Mouse (Mus musculus) limb, embryonic 14.5 days (tissue): ENCODE measurements at regions not wholly inside any gene's neighbourhood (a gene's known extent, or its start where the extent isn't known, plus 50 kb on each side); places are given as distances from the start of the nearest gene placed in this dataset.

Source experiments
- ATAC-seq: fragments of 200-750 bp; cut with Nextera tagmentation; 2 replicates; pipeline ENCODE4 v1.8.0; 2017; ENCODE audit warnings: low read depth, moderate number of reproducible peaks, moderate TSS enrichment; ENCODE audit not compliant: low FRiP score
- DNase-seq: peaks from one replicate; pipeline ENCODE4 v3.0.0-alpha.2; 2015; ENCODE audit warnings: low spot score
- H3K27ac ChIP-seq: fragments of 300-500 bp; sonication (generic); replicated peaks from 2 replicates; pipeline ENCODE4 v1.5.1; 2014; ENCODE audit warnings: low read depth, mild to moderate bottlenecking, low read length, moderate library complexity, mixed read lengths
- H3K27me3 ChIP-seq: fragments of 300-500 bp; sonication (generic); 2 replicates; pipeline ENCODE4 v1.6.1; 2014; ENCODE audit warnings: low read length, mixed read lengths; ENCODE audit not compliant: control insufficient read depth, insufficient read depth
- H3K36me3 ChIP-seq: fragments of 300-500 bp; sonication (generic); 2 replicates; pipeline ENCODE4 v1.6.1; 2014; ENCODE audit warnings: mild to moderate bottlenecking, low read length, moderate library complexity, mixed read lengths; ENCODE audit not compliant: control insufficient read depth, insufficient read depth
- H3K4me1 ChIP-seq: fragments of 300-500 bp; sonication (generic); 2 replicates; pipeline ENCODE4 v1.6.1; 2014; ENCODE audit warnings: antibody characterized with exemption, low read length, mixed read lengths; ENCODE audit not compliant: control insufficient read depth, insufficient read depth
- H3K4me2 ChIP-seq: fragments of 300-500 bp; sonication (generic); replicated peaks from 2 replicates; pipeline ENCODE4 v1.6.1; 2014; ENCODE audit warnings: low read depth, mild to moderate bottlenecking, low read length, moderate library complexity; ENCODE audit not compliant: severe bottlenecking
- H3K4me3 ChIP-seq: fragments of 300-500 bp; sonication (generic); replicated peaks from 2 replicates; pipeline ENCODE4 v1.5.1; 2014; ENCODE audit warnings: low read length
- H3K9ac ChIP-seq: fragments of 300-500 bp; sonication (generic); 2 replicates; pipeline ENCODE4 v1.6.1; 2014; ENCODE audit warnings: mild to moderate bottlenecking, low read depth, low read length, moderate library complexity; ENCODE audit not compliant: severe bottlenecking
- H3K9me3 ChIP-seq: fragments of 300-500 bp; sonication (generic); 2 replicates; pipeline ENCODE4 v1.6.1; 2016; ENCODE audit warnings: low read length; ENCODE audit not compliant: control insufficient read depth
- POLR2A ChIP-seq: fragments of 200-500 bp; IDR thresholded peaks from 2 replicates; pipeline ENCODE4 v1.8.0; 2012; ENCODE audit warnings: inconsistent platforms, mild to moderate bottlenecking, moderate library complexity, borderline replicate concordance; ENCODE audit not compliant: insufficient read depth, insufficient read length; ENCODE audit errors: extremely low read depth
- WGBS: fragments of 180-500 bp; shearing (Covaris S2); extraction: QIAGEN DNeasy Blood & Tissue Kit; methylation state at CpG from one replicate; pipeline ENCODE4 v1.1.7; 2014; 5-methylcytosine and 5-hydroxymethylcytosine counted together

GRCm38 (mm10) chr12:106559566-106559965 is 549.5 kb downstream of the Vrk1 start:
- WGBS, result 78% methylated on average over 9 of the region's 9 CpGs
- ATAC-seq (no peak), DNase-seq (no peak)
- Histone ChIP-seq H3K4me3 (no peak overlapping the region), H3K36me3 (no peaks in the 10 kb centered on the region), H3K9ac (no peak overlapping the region), H3K27ac (no peak overlapping the region), H3K4me1 (no peaks in the 10 kb centered on the region), H3K27me3 (no peaks in the 10 kb centered on the region), H3K9me3 (no peaks in the 10 kb centered on the region), H3K4me2 (no peak overlapping the region)
- no peak for TF ChIP-seq POLR2A

GRCm38 (mm10) chr12:106565263-106565681 is 555.2 kb downstream of the Vrk1 start:
- Histone ChIP-seq H3K9ac (no peak overlapping the region), H3K27ac (no peak overlapping the region), H3K4me2 (no peak overlapping the region), H3K4me1 (no peaks in the 10 kb centered on the region), H3K27me3 (no peaks in the 10 kb centered on the region), H3K4me3 (no peak overlapping the region), H3K9me3 (no peaks in the 10 kb centered on the region), H3K36me3 (no peaks in the 10 kb centered on the region)
- WGBS, result 18% methylated on average over 6 of the region's 6 CpGs
- TF ChIP-seq POLR2A, result no peak
- no peak for ATAC-seq
- DNase-seq, result no peak

- Histone ChIP-seq H3K4me3 (no peak overlapping the region), H3K27me3 (no peaks in the 10 kb centered on the region), H3K4me2 (no peak overlapping the region), H3K4me1 (no peaks in the 10 kb centered on the region), H3K27ac (no peak overlapping the region), H3K36me3 (no peaks in the 10 kb centered on the region), H3K9ac (no peak overlapping the region), H3K9me3 (no peaks in the 10 kb centered on the region)
- no peak for TF ChIP-seq POLR2A
- no peak for ATAC-seq
- WGBS, result 91% methylated on average over 4 of the region's 4 CpGs
- DNase-seq, result no peak
Measured at GRCm38 (mm10) chr12:106566361-106566760, 556.3 kb downstream of the Vrk1 start.

DNA sequence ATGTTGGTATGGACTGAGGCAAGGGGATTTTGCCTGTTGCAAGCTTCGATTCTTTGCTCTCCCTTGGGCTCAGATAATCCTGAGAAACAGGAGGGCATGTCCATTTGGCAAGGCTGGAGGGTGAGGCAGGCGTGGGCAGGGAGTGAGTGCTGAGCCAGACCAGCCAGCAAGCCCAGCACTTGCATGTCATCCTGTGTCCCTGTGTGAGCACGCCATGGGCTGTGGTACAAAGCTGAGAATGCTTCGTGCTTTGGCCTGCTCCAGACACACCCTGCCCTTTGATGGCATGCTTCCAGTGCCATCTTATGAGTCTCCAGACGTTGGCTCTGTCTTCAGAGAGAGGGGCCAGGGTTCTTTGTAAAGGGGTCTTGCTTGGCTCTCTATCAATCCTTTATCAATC is 557.1 kb downstream of the Vrk1 start:
- DNase-seq, result no peak
- H3K9me3 ChIP-seq, result no peaks in the 10 kb centered on the region
- no peak for TF ChIP-seq POLR2A
- ATAC-seq, result no peak
- no peaks in the 10 kb centered on the region for H3K4me1 ChIP-seq
- H3K4me3 ChIP-seq, result no peak overlapping the region
- no peaks in the 10 kb centered on the region for H3K36me3 ChIP-seq
- H3K27me3 ChIP-seq, result no peaks in the 10 kb centered on the region
- 71% methylated on average over 5 of the region's 5 CpGs for WGBS
- H3K9ac ChIP-seq, result no peak overlapping the region
- H3K27ac ChIP-seq, result no peak overlapping the region
- no peak overlapping the region for H3K4me2 ChIP-seq

DNA sequence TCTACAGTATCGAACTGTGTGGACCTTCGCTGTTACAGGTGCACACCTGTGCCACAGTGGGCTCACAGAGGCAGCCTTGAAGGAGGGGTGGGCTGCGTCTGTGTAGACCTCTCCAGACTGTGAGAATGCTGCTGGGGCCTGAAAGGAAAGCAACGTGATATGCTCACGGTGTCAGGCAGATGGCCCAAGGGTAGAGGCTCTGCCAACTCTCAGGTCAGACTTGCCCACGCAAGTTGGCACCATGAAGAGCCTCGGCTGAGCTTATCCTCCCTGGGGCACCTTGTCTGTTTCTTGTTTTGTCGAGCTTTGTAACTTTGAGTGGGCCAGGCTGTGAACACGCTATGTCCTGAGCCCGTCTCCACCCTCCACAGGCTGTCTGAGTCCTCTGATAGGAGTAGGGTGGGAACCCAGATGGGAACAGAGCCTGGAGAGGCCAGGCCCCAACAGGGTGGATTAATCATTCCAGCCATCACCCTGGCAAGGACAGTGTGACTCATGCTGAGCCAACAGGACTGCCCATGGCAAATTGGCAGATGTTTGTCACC is 558.6 kb downstream of the Vrk1 start:
- ATAC-seq, result no peak
- Histone ChIP-seq H3K4me3 (no peak overlapping the region), H3K27me3 (no peaks in the 10 kb centered on the region), H3K4me1 (no peaks in the 10 kb centered on the region), H3K27ac (no peak overlapping the region), H3K9me3 (no peaks in the 10 kb centered on the region), H3K4me2 (no peak overlapping the region), H3K36me3 (no peaks in the 10 kb centered on the region), H3K9ac (no peak overlapping the region)
- no peak for TF ChIP-seq POLR2A
- 85% methylated on average over 10 of the region's 10 CpGs for WGBS
- DNase-seq, result no peak

- H3K4me1 ChIP-seq, result no peaks in the 10 kb centered on the region
- H3K9me3 ChIP-seq, result no peaks in the 10 kb centered on the region
- no peak overlapping the region for H3K4me2 ChIP-seq
- H3K27ac ChIP-seq, result no peak overlapping the region
- TF ChIP-seq POLR2A, result no peak
- H3K9ac ChIP-seq, result no peak overlapping the region
- no peak for ATAC-seq
- no peak overlapping the region for H3K4me3 ChIP-seq
- H3K36me3 ChIP-seq, result no peaks in the 10 kb centered on the region
- no peaks in the 10 kb centered on the region for H3K27me3 ChIP-seq
- WGBS, result 86% methylated on average over 5 of the region's 5 CpGs
- DNase-seq, result no peak
Measured at GRCm38 (mm10) chr12:106572956-106573355, 562.9 kb downstream of the Vrk1 start.
